Mouse (Mus musculus): ENCODE measurements around the gene Nipal3.

DNA sequence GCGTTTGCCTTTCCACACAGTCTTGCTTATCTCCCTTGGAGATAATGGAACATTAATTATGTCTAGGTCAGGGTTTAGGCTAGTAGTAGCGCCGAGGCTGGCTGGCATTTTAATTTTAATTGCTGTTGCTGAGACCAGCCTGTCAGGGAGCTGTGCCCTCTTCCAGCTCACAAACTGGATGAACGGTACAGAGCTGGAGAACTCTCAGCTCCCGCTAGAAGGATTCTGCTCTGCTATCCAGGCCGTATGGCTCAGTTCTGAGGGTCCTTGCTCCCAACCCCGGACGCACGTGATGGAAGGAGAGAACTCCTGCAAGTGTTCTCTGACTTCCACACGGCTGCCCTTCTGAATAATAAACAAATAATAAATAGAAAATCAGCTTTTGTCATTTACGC is 60.4 kb downstream of the Nipal3 start:
- TF ChIP-seq CTCF (IDR thresholded peaks at IDR 0.05; ENCODE audit: extremely low read depth, insufficient read depth, insufficient read length, insufficient replicate concordance) (no peak), POLR2A (IDR thresholded peaks at IDR 0.05; ENCODE audit: low read depth, low read length) (no peak)

Data from spleen, adult 2 months (tissue).